Mouse (Mus musculus) thymus, postnatal 36 days (tissue): ENCODE measurements around the gene Mkrn1.
A peak's percentile ranks its signal among the peaks of the same experiment; 100 is the strongest.
"Not testable (repeated sequence)": the region's sequence is repeated elsewhere in the genome, so short reads cannot be mapped to it uniquely, and the experiment has no call there.

Experiments used
- DNase-seq, 2 experiments: peaks; one replicate each; pipeline ENCODE4 v3.0.0; 2022; ENCODE audit warnings: mixed read lengths in 2 of 2

Mkrn1 gene

DNA sequence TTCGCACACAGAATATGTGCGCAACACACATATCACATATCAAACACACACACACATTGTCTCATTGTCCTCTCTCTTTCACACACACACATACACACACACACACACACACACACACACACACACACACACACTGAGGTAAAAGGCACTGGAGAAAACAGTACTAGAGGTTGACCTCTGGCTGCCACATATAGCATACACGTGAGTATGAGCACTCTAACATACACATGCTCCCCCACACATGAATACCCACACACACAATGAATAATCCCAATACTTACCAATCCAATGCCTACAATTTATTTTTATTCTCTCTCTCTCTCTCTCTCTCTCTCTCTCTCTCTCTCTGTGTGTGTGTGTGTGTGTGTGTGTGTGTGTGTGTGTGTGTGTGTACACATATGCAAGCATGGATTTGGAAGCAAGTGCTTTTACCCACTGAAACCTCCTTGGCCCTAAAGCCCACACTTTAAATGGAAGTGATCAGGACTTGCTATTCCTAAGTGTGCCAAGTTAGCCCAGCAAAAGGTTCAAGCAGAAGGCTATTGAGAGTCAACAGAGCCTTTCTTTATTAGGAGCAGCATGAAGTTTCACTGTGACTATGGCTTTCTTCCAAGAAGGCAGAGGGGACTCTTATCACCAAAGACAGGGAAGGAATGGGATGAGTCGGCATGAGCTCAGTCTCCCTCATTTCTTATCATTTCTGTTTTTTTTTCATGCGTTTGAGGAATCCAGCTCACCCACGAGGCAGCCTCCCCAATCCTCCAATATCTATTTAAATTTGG is 8.9 kb upstream of the Mkrn1 start:
- DNase-seq = no peak

DNA sequence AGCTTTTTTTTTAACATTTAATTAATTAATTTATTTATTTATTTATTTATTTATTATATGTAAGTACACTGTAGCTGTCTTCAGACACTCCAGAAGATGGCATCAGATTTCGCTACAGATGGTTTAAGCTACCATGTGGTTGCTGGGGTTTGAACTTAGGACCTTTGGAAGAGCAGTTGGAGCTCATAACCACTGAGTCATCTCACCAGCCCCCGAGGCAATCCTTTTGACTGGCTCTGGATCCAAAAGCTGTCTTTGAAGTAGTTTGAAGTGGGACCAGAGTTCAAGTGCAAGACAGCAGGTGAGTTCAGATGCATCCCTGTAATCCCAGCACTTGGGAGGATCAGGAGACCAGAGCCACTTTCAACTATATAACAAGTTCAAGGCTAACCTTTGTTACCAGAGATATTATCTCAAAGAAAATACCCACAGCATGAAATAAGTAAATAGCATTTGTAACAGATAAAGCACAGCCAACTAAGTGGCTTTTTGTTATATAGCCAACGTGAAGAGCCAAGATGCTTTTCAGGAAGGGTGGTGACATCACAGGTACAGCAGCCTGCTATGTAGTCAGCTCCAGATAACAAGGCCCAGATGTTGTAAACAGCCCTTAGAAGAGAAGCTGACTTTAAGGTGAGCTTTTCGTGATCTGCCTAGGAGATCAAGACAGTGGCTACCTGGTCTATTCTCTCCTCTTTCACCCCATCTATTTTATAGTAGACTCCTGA is 7.2 kb upstream of the Mkrn1 start:
- no peak for DNase-seq

DNA sequence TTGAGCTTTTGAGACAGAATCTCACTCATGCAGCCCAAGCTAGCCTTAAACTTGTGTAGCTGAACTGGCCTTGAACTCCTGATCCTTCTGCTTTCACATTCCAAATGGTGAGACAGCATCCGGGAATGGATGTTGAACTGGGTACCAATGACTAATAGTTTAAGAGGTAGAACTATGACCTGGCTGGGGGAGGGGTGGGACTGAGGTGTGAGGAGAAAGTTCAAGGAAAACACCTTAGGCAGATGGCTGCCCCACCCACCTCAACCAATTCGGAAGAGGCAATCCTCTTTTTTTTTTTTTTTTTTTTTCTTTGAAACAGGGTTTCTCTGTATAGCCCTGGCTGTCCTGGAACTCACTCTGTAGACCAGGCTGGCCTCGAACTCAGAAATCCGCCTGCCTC is 6.5 kb upstream of the Mkrn1 start:
- DNase-seq = no peak

DNA sequence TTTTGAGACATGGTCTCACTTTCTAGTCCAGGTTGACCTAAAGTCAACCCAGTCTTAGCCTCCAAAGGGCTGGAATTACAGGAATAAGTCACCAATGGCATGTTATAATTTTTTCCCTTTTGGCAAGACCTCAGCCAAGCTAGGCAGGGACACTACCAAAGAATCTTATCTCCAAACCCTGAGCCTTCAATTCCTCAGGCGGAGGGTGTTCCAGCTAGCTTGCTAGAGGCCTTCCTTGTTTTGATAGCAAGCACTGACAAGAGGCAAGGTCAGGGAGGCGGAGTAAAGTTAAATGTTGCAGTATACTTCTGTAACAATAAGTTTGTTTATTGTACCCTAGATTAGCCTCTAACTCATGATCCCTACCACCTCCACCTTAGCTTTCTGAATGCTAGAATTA is 4.9 kb upstream of the Mkrn1 start:
- DNase-seq = no peak

DNA sequence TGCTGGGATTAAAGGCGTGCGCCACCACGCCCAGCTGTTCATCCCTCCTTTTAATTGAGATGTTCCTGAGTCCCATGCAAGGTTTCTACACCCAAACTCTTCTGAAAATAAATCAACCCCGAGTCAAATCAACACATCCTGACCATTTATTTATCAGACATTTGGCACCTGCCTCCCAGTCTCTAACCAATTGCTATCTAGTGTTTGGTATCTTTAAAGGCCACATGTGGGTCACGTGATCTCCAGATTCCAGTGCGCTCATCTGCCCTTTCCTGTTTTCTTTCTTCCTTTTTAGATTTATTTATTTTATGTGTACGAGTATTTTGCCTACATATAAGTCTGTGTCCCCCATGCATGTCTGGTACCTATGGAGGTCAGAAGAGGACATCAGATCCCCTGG is 3.4 kb upstream of the Mkrn1 start:
- DNase-seq = no peak

DNA sequence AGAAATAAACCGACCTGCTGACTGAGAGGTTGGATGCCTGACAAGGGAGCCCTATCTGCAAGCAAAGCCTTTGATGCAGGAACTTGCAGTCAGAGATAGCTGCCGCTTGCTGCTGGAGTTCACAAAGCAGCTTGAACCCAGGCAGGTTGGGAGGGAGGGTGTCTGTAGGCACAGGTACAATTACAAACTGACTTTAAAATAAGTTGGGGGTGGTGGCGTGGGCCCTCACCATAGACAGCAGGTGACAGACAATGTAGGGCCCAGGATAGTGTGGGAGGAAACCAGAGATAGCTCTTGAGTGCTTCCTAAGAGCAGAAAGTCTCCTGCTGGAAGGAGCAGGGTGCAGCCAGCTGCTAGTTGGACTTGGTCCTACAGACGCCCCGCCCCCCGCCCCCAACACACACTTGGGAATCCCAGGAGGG is 2.9 kb upstream of the Mkrn1 start:
- no peak for DNase-seq

DNA sequence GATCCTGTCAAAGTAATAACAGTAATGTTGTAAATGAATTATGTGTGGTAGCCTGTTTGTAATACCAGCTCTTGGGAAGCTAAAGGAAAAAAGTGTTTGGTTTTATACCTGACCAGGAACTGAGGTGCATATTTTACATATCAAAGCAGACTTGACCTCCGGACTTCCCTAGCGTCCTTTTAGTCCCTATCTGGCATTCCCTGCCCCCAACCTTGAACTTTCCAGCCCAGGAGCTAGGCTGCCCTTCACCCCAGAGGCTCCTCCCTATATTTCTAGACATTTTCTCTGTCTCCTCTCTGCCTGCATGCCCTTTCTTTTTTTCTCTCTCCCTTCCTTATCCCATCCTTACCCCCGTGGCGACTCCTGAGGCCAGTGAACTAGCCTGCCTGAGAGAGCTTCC is 605 bp upstream of the Mkrn1 start:
- DNase-seq = no peak

DNA sequence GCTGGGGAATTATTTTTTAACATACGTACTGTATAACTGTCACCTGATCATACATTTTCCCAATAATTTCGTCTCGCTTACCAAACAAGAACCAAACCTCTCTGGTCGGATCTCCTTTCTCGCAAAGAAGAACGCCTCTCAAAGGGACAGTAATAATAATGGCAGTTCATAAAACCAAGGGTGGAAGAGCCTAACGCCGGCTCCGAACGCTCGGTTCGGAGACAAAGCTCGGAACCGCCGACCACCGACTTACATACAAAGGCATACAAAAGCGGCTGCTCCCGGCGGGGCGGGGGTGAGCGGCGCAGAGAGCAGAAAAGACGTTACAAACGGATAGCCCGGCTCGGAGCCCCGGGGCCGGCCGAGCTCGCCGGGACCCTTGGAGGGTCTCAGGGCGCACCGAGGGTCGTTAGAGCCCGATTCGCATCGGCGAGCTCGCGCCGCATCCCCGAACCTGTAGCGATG is 844 bp downstream of the Mkrn1 start:
- no peak for DNase-seq

DNA sequence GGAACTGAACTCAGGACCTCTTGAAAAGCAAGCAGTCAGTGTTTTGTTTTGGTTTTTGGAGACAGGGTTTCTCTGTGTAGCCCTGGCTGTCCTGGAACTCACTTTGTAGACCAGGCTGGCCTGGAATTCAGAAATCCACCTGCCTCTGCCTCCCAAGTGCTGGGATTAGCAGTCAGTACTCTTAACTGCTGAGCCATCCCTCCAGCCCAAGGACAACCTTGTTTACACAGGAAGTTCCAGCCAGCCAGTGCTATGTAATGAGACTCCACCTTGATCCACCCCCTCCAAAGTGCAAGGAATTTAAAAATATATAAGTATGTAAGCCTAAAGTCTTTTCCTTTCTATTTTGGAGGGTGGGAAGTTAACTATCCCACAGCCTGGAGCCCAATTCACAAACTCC is 3.6 kb downstream of the Mkrn1 start:
- DNase-seq = not testable (repeated sequence)

DNA sequence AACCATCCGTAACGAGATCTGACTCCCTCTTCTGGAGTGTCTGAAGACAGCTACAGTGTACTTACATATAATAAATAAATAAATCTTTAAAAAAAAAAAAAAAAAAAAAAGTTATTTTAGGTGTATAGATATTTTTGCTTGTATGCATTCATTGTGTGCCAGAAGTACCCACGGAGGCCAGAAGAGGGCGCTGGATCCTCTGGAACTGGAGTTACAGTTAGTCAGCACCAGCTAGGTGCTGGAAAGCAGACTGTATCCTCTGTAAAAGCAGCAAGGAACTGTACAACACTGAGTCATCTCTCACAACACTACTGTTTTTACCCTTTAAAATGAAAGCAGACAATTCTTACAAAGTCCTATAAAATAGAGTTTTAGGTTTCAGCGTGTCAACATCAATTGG is 4.5 kb downstream of the Mkrn1 start:
- peak; percentile 71 to 78 for DNase-seq

DNA sequence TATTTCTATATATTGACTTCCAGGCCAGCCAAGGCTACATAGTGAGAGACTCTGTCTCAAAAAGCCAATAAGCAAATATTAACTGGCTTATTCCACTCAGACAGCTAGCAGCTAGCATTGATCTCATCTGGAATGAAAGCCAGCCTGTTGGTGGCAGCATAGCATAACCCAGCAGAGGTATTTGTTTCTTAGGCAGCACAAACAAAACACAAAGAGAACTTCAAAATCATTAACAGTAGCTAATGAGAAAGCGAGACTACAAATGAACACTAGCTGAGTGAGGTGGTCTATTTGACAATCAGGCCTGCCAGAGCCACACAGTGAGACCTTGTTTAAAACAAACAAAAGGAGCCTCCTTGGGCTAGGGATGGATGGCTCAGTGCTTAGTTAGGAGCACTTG is 6.2 kb downstream of the Mkrn1 start:
- no peak for DNase-seq

DNA sequence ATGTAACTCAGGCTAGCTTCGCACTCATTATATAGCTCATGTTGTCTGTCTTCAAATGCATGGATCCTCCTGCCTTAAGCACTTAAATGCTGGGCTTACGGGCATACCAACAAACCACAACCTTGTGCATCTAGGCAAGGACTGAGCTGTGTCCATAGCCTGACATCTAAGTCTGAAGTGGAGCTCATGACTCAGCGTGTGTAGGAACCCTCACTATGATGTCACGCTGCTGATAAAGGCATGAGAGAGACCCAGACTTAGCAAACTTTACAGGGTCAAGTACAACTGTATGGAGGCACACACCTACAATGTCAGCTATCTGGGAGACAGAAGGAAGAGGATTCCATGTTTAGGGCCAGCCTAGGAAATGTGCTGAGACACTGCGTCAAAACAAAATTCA is 13.8 kb downstream of the Mkrn1 start:
- no peak for DNase-seq

DNA sequence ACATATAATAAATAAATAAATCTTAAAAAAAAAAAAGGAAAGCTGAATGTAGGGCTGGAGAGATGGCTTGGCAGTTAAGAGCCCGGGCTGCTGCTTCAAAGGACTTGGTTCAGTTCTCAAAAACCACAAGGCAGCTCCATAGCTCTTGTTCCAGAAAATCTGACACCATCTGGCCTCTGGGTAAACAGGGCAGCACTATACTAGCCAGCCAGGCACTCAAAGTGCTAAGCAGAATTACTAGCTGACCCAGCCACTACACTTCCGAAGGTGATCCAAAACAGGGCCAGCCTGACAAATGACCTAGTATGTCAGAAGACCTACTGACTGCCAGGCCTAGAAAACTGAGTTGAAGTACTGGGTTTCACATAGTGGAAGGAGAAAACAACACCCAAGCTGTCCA is 17.1 kb downstream of the Mkrn1 start:
- DNase-seq = no peak

DNA sequence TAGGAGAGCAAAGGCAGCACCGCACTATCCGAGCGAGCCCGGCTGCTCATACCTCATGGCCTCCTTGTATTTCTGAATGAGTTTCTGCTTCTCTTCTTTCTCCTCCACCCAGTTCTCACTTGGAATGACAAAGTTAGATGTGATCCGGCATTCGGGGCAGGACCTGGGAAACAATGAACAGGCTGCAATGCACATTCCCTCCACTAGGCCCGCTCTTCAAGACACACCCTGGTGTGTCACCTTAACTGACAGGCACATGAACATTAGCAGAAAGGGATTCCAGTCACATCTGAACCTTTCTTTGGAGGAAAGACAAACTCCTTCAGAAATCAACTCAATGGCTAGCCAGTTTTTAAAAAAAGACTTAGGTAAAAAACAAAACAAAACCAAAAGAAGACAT is 19.9 kb downstream of the Mkrn1 start:
- no peak for DNase-seq

DNA sequence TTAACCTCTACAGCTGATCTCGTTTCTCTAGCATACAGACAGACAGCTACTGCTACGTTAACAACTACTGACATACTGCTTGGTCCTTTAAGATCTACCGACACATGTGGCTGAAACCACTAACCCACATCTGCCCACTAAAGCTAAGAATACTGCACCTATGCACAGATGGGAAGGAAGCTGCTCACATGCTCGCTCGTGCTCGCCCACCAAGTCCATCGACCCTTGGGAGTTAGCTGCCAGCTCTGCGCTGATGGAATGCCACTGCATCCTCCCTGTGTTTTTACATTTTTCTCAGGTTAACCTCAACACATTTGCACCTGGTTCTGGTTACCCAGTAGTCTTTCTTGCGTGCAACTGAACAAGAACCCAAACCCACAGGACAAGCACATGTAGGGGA is 21.9 kb downstream of the Mkrn1 start:
- no peak for DNase-seq

DNA sequence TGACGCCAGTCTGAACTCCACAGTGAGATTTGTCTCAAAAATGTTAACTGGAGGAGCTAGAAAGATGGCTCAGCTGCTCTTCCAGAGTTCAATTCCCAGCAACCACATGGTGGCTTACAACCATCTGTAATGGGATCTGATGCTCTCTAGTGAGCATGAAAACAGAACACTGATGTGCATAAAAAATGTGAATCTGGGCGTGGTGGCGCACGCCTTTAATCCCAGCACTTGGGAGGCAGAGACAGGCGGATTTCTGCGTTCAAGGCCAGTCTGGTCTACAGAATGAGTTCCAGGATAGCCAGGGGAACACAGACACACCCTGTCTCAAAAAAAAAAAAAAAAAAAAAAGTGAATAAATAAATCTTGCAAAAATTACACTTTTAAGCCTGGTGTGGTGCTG is 23.2 kb downstream of the Mkrn1 start:
- DNase-seq = no peak

DNA sequence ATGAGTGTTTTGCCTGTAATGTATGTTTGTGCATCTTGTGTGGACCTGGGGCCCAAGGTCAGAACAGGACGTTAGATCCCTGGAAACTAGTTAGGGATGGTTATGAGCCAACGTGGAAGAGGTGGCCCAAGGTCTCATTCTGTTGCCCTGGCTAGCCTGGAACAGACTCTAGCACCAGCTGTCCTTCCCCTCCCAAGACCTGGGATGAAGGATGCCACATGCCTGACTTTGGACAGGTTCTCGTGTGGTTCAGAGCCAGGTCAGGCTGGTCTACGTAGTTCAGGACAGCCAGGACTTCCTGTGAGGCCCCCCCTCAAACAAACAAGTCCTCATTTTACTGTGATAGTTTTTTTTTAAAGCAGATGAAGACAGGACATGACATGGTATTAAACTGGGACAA is 24.3 kb downstream of the Mkrn1 start:
- no peak for DNase-seq

DNA sequence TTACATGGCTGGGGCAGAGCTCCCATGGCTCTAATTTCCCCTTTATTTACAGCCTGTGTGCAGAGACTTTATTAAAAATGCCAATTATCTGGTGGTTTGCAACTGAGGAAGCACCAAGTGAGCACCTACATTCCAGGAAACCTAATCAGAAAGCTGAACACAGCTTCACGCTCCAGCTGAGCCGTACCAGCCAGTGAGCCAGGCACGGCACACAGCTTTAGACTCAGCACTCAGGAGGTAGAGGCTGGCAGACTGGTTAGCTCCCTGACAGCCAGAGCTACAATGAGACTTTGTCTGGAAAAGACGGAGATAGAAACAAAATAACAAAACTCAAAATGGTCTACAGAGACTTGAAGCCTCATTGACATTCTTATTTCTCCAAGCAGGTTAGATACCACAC is 24.8 kb downstream of the Mkrn1 start:
- no peak for DNase-seq

DNA sequence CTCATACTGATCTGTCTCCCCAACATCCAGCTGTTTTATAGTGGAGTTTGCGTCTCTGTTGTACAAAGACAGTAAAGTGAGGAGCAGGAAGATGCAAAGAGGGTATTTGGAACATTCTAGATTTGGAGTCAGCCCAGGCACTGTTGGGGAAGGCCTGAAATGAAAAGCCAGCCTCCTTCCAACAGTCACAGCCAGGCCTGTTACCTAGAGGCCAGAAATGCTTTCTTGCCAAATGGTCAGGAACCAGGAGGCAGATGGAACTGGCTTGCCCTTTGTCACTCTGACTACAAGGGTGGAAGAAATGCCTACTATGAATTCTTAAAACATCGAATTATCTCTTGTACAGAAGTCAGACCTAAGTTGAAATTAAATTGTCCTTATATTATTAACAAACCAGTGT is 30.3 kb downstream of the Mkrn1 start:
- DNase-seq = no peak

DNA sequence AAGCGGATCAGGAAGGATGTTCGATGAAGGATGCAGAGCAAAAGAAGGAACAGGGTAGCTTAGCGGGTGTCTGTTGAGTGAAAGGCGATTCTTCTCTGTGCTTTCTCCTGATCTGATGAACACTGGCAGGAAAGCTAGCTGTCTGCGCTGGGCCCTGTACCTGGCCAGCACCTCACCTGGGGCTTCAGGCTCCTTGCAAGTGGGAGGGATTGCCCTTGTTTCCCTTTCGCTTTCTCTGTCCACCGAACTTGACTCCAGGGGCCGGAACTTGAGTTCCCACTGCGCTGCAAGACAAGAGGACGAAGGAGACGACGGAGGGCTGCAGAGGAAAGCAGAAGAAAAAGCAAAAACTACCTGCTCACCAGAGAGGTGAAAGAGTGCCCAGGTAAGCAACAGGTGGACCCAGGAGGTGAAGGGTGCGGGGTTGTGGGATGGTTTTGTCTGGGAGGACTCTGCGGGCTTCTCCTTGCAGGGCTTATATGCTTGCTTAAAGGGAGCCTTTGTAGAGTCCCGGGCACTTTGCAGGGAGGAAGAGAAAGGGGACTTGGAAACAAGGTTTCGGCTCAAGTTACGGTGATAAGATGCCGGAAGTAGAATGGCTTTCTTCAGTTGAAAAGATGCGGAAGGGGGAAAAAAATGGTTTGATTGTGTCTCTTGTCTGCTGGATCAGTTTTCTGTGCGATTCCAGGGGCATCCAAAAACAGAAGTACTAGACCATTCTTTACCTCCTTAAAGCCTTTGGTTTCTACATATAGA is 39.0 kb downstream of the Mkrn1 start, which contains the start of gene Rab19:
Gene Rab19, plus strand, starts transcription at position 51 of the 756 bp plus-strand sequence.
- peak; percentile 48 to 49 for DNase-seq

DNA sequence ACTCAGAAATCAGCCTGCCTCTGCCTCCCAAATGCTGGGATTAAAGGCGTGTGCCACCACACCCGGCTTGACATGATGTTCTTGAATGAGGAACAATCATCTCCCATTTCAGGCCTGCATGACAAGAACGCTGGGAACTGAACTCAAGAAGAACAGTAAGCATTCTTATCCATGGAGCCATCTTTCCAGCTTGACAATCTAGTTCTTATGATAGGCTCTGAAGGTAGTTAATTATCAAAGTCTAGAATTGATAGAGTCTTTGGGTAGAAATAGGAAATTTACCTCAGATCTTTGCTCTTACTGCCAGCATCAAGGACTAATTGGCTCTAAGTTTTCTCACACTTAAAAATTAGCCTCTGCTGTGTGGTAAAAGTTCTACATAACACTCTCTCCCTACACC is 40.0 kb downstream of the Mkrn1 start:
- no peak for DNase-seq

DNA sequence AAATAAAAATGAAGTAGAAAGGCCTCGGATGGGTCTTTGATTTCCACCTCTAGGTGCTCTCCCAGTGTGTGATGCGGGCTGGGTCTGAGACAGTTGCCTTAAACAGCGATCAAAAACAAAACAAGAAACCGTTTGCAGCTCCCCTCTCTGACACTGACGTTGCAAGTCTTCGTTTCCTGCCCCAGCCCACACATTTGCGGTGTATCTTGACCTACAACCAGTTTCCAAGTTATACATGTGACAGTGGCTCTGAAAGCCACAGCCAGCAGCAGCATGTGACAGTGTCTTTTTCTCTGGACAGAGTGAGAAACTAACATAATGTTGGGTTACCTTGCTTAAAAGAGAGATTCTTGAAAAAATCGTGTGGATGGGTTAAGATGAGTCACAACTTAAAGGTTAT is 40.5 kb downstream of the Mkrn1 start:
- peak; percentile 72 to 82 for DNase-seq

DNA sequence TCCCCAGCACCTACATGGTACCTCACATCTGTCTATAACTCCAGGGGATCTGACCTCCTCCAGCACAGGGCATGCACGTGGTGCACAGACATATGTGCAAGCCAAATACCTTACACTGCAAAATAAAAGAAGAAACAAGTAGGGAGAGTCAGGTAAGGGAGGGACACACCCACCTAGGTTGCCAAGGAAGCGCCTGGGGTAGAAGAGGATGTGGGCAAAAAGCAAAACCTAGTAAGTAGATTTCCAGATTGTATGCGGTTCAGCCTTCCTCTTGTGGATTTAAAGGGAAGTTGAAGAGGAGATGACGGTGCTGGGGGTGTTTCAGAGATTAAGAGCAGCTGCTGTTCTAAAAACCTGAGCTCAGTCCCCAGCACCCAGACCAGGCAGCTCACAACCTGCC is 41.0 kb downstream of the Mkrn1 start:
- peak; percentile 62 to 78 for DNase-seq
